Mouse (Mus musculus): Measurements from ENCODE around the gene Vopp1. TPM values are rescaled to one million over a fixed set of nuclear protein-coding genes. Genes with fewer than 3 reads are reported as not detected.

Vopp1 gene
- polyA plus RNA-seq, 1 experiment from 2014 or later: 11.9 TPM

- Histone ChIP-seq H3K4me1 (replicated peaks; ENCODE audit: control insufficient read depth, insufficient read depth, low read length) (no peaks in the 10 kb centered on the region), H3K36me3 (ENCODE audit: control insufficient read depth, insufficient read depth) (peaks cover 4% of the 10 kb centered on the region; the same call in 1 of the 2 replicates), H3K9me3 (ENCODE audit: control insufficient read depth) (no peaks in the 10 kb centered on the region), H3K27me3 (replicated peaks; ENCODE audit: control insufficient read depth, insufficient read depth, low read length) (no peaks in the 10 kb centered on the region), H3K9ac (ENCODE audit: low read depth, low read length) (no peak overlapping the region), H3K4me2 (replicated peaks; ENCODE audit: low read depth) (no peak overlapping the region), H3K27ac (ENCODE audit: low read depth, low read length) (no peak overlapping the region), H3K4me3 (ENCODE audit: low read depth, low read length) (no peak overlapping the region)
- ATAC-seq: no peak
- 88% methylated on average over 4 of the region's 4 CpGs for WGBS
- TF ChIP-seq CTCF (IDR thresholded peaks at IDR 0.05; ENCODE audit: low read depth): no peak
These were observed 34.4 kb downstream of the Vopp1 start for GRCm38 (mm10) chr6:57790542-57790941.

DNA sequence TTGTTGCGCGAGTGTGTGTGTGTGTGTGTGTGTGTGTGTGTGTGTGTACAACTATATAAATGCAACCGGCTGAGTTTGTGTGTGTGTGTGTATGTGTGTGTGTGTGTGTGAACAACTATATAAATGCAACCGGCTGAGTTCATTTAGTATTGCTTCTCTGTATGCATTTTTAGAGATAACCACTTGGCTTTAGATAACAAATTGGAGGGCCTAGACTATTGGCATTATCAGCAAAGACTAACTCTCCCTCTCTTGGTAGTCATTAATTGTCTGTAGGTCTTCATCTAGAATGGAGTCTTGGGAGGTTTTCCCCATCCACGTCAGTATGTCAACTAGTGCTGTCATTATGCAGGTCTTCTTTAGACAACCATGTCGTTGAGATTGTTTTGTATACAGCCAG is 37.6 kb downstream of the Vopp1 start:
- H3K9me3 ChIP-seq (ENCODE audit: control insufficient read depth): no peaks in the 10 kb centered on the region
- WGBS: 92% methylated on average over 6 of the region's 6 CpGs

GRCm38 (mm10) chr6:57784251-57784650 is 40.7 kb downstream of the Vopp1 start:
- H3K4me3 ChIP-seq (ENCODE audit: low read depth, low read length): no peak overlapping the region
- H3K9me3 ChIP-seq (ENCODE audit: control insufficient read depth): no peaks in the 10 kb centered on the region
- no peak for TF ChIP-seq CTCF (IDR thresholded peaks at IDR 0.05; ENCODE audit: low read depth)
- 84% methylated on average over 1 of the region's 1 CpGs for WGBS
- no peaks in the 10 kb centered on the region for H3K4me1 ChIP-seq (replicated peaks; ENCODE audit: control insufficient read depth, insufficient read depth, low read length)
- H3K4me2 ChIP-seq (replicated peaks; ENCODE audit: low read depth): no peak overlapping the region
- no peak overlapping the region for H3K27ac ChIP-seq (ENCODE audit: low read depth, low read length)
- H3K36me3 ChIP-seq (ENCODE audit: control insufficient read depth, insufficient read depth): peaks cover 4% of the 10 kb centered on the region; the same call in 1 of the 2 replicates
- ATAC-seq: no peak
- no peaks in the 10 kb centered on the region for H3K27me3 ChIP-seq (replicated peaks; ENCODE audit: control insufficient read depth, insufficient read depth, low read length)
- no peak overlapping the region for H3K9ac ChIP-seq (ENCODE audit: low read depth, low read length)

More for the DNA sequence above, 37.6 kb downstream of the Vopp1 start:
- Histone ChIP-seq H3K36me3 (ENCODE audit: control insufficient read depth, insufficient read depth) (peaks cover 4% of the 10 kb centered on the region; the same call in 1 of the 2 replicates), H3K27me3 (replicated peaks; ENCODE audit: control insufficient read depth, insufficient read depth, low read length) (no peaks in the 10 kb centered on the region), H3K4me1 (replicated peaks; ENCODE audit: control insufficient read depth, insufficient read depth, low read length) (no peaks in the 10 kb centered on the region), H3K27ac (ENCODE audit: low read depth, low read length) (no peak overlapping the region), H3K4me2 (replicated peaks; ENCODE audit: low read depth) (no peak overlapping the region), H3K4me3 (ENCODE audit: low read depth, low read length) (no peak overlapping the region), H3K9ac (ENCODE audit: low read depth, low read length) (no peak overlapping the region)
- ATAC-seq: no peak
- no peak for TF ChIP-seq CTCF (IDR thresholded peaks at IDR 0.05; ENCODE audit: low read depth)

- WGBS: 90% methylated on average over 1 of the region's 1 CpGs
- H3K9ac ChIP-seq (ENCODE audit: low read depth, low read length): no peak overlapping the region
These were observed 42.3 kb downstream of the Vopp1 start for GRCm38 (mm10) chr6:57782658-57783057.

DNA sequence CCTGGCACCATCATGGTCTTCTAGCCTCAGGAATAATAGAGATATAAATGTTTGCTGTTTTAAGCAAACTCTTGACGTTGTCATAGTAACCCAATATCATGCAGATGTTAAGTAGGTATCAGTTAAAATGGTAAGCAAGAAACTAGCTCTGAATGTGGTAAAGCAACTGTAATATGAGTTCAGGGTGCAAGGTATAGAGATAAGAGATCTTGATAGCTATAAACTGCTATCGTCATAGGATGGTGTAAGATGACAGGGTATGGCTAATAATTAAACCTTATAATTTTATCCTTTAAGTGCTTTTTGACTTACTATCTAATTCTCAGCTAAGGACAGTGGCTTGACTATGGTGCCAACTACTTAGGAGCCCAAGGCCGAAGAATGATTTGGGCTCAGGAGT is 44.6 kb downstream of the Vopp1 start:
- no peak overlapping the region for H3K27ac ChIP-seq (ENCODE audit: low read depth, low read length)
- 50% methylated on average over 3 of the region's 3 CpGs for WGBS
- no peak for TF ChIP-seq CTCF (IDR thresholded peaks at IDR 0.05; ENCODE audit: low read depth)
- no peak overlapping the region for H3K9ac ChIP-seq (ENCODE audit: low read depth, low read length)
- H3K4me1 ChIP-seq (replicated peaks; ENCODE audit: control insufficient read depth, insufficient read depth, low read length): no peaks in the 10 kb centered on the region
- no peak overlapping the region for H3K4me3 ChIP-seq (ENCODE audit: low read depth, low read length)
- no peaks in the 10 kb centered on the region for H3K9me3 ChIP-seq (ENCODE audit: control insufficient read depth)
- H3K36me3 ChIP-seq (ENCODE audit: control insufficient read depth, insufficient read depth): no peaks in the 10 kb centered on the region
- peak; percentile 85 for ATAC-seq
- H3K4me2 ChIP-seq (replicated peaks; ENCODE audit: low read depth): no peak overlapping the region
- no peaks in the 10 kb centered on the region for H3K27me3 ChIP-seq (replicated peaks; ENCODE audit: control insufficient read depth, insufficient read depth, low read length)

More at GRCm38 (mm10) chr6:57782658-57783057, 42.3 kb downstream of the Vopp1 start:
- Histone ChIP-seq H3K4me3 (ENCODE audit: low read depth, low read length) (no peak overlapping the region), H3K27me3 (replicated peaks; ENCODE audit: control insufficient read depth, insufficient read depth, low read length) (no peaks in the 10 kb centered on the region), H3K4me1 (replicated peaks; ENCODE audit: control insufficient read depth, insufficient read depth, low read length) (no peaks in the 10 kb centered on the region), H3K4me2 (replicated peaks; ENCODE audit: low read depth) (no peak overlapping the region), H3K9me3 (ENCODE audit: control insufficient read depth) (no peaks in the 10 kb centered on the region), H3K36me3 (ENCODE audit: control insufficient read depth, insufficient read depth) (no peaks in the 10 kb centered on the region), H3K27ac (ENCODE audit: low read depth, low read length) (no peak overlapping the region)
- TF ChIP-seq CTCF (IDR thresholded peaks at IDR 0.05; ENCODE audit: low read depth): no peak
- ATAC-seq: no peak

- WGBS: 87% methylated on average over 1 of the region's 1 CpGs
- Histone ChIP-seq H3K27me3 (replicated peaks; ENCODE audit: control insufficient read depth, insufficient read depth, low read length) (no peaks in the 10 kb centered on the region), H3K4me1 (replicated peaks; ENCODE audit: control insufficient read depth, insufficient read depth, low read length) (no peaks in the 10 kb centered on the region; the same call in 1 of the 2 replicates), H3K4me2 (replicated peaks; ENCODE audit: low read depth) (no peak overlapping the region), H3K36me3 (ENCODE audit: control insufficient read depth, insufficient read depth) (no peaks in the 10 kb centered on the region; the same call in 1 of the 2 replicates), H3K9me3 (ENCODE audit: control insufficient read depth) (no peaks in the 10 kb centered on the region), H3K27ac (ENCODE audit: low read depth, low read length) (no peak overlapping the region), H3K9ac (ENCODE audit: low read depth, low read length) (no peak overlapping the region), H3K4me3 (ENCODE audit: low read depth, low read length) (no peak overlapping the region)
- no peak for ATAC-seq
- no peak for TF ChIP-seq CTCF (IDR thresholded peaks at IDR 0.05; ENCODE audit: low read depth)
These were observed 51.2 kb downstream of the Vopp1 start for GRCm38 (mm10) chr6:57773792-57774191.

Data from intestine, postnatal 0 days (tissue).